Mouse (Mus musculus) heart, adult 2 months (tissue): ENCODE results near the gene Kpna2.

Source experiments
- CTCF ChIP-seq: fragments of 200-600 bp; IDR thresholded peaks from 2 replicates; pipeline ENCODE4 v1.8.1; 2022; ENCODE audit warnings: antibody characterized with exemption, mild to moderate bottlenecking, moderate library complexity
- POLR2A ChIP-seq: fragments of 200-500 bp; IDR thresholded peaks from 2 replicates; pipeline ENCODE4 v1.6.1; 2011; ENCODE audit warnings: mild to moderate bottlenecking, low read depth, low read length, control low read depth; ENCODE audit not compliant: insufficient read depth

- peak; percentile 63 for TF ChIP-seq CTCF
- no peak for TF ChIP-seq POLR2A
Observed at GRCm38 (mm10) chr11:106974440-106974839, 24.9 kb downstream of the Kpna2 start.
